Mouse (Mus musculus) layer of hippocampus, postnatal 14 days (tissue): Measurements from ENCODE around the gene Ddx50. TPM values are rescaled to one million over a fixed set of nuclear protein-coding genes. Genes with fewer than 3 reads are reported as not detected.

ENCODE experiments used
- microRNA-seq, 2 experiments: library from miRNA; unstranded; fragments of <30 nt; microRNA quantifications; one replicate each; pipeline ENCODE4 v1.2.0; 2021
- total RNA-seq, 2 experiments: library from RNA; stranded (reverse); gene quantifications; 2 replicates each; pipeline ENCODE4 v1.2.3; 2021

Ddx50 gene
- total RNA-seq, 2 experiments from 2014 or later, result 79.3 to 86.0 TPM

Small RNA genes lying within 50 kb of the gene (microRNA-seq; reads per million reads assigned to microRNA genes)
- 0 reads per million in 2 experiments for gene Mir7215

Other genes starting within 250 kb of the Ddx50 start
- 1 to 10 TPM; 3.2 to 5.7 TPM for gene Hkdc1, start 228.7 kb downstream of the Ddx50 start, total RNA-seq
- gene 4930507D05Rik, start 201.7 kb downstream of the Ddx50 start, total RNA-seq, result 1 to 10 TPM; 1.6 to 1.8 TPM
- 10 to 100 TPM; 20.8 to 22.6 TPM for gene Supv3l1, start 201.5 kb downstream of the Ddx50 start, total RNA-seq
- gene Vps26a, start 164.4 kb downstream of the Ddx50 start, total RNA-seq, result 10 to 100 TPM; 40.3 to 42.2 TPM
- 10 to 100 TPM; 10.0 to 11.9 TPM for gene Srgn, start 123.8 kb downstream of the Ddx50 start, total RNA-seq
- 100 to 1,000 TPM; 184 to 187 TPM for gene Kif1bp, start 72.8 kb downstream of the Ddx50 start, total RNA-seq
- 10 to 100 TPM; 24.3 to 26.0 TPM for gene Ddx21, start 48.9 kb downstream of the Ddx50 start, total RNA-seq
- gene Stox1, start 74.9 kb upstream of the Ddx50 start, total RNA-seq, result 1 to 10 TPM; 3.2 to 4.2 TPM
- 10 to 100 TPM; 64.6 to 68.3 TPM for gene Ccar1, start 141.1 kb upstream of the Ddx50 start, total RNA-seq